Mouse (Mus musculus) liver, embryonic 12.5 days (tissue): ENCODE data around the gene Rpl9-ps1. TPM values are rescaled to one million over a fixed set of nuclear protein-coding genes. Genes with fewer than 3 reads are reported as not detected.

Experiments
- ATAC-seq: fragments of 200-750 bp; cut with Nextera tagmentation; 2 replicates; pipeline ENCODE4 v1.8.0; 2017; ENCODE audit warnings: moderate number of reproducible peaks, mild to moderate bottlenecking, moderate library complexity
- H3K27ac ChIP-seq: fragments of 300-500 bp; sonication (generic); 2 replicates; pipeline ENCODE4 v1.5.1; 2016; ENCODE audit warnings: mild to moderate bottlenecking
- H3K27me3 ChIP-seq: fragments of 300-500 bp; sonication (generic); replicated peaks from 2 replicates; pipeline ENCODE4 v1.6.1; 2016; ENCODE audit warnings: mild to moderate bottlenecking, moderate library complexity
- H3K36me3 ChIP-seq: fragments of 300-500 bp; sonication (generic); 2 replicates; pipeline ENCODE4 v1.6.1; 2016; ENCODE audit warnings: mild to moderate bottlenecking, moderate library complexity
- H3K4me1 ChIP-seq: fragments of 300-500 bp; sonication (generic); 2 replicates; pipeline ENCODE4 v1.6.1; 2016
- H3K4me2 ChIP-seq: fragments of 300-500 bp; sonication (generic); 2 replicates; pipeline ENCODE4 v1.6.1; 2016; ENCODE audit warnings: mild to moderate bottlenecking, moderate library complexity
- H3K4me3 ChIP-seq: fragments of 300-500 bp; sonication (generic); 2 replicates; pipeline ENCODE4 v1.5.1; 2016; ENCODE audit warnings: mild to moderate bottlenecking, moderate library complexity
- H3K9ac ChIP-seq: fragments of 300-500 bp; sonication (generic); 2 replicates; pipeline ENCODE4 v1.6.1; 2016; ENCODE audit warnings: mild to moderate bottlenecking, moderate library complexity
- H3K9me3 ChIP-seq: fragments of 300-500 bp; sonication (generic); replicated peaks from 2 replicates; pipeline ENCODE4 v1.6.1; 2016; ENCODE audit warnings: mild to moderate bottlenecking, moderate library complexity
- WGBS: fragments of 180-500 bp; shearing (Covaris S2); methylation state at CpG from one replicate; pipeline ENCODE4 v1.1.7; 2016; ENCODE audit not compliant: insufficient replicate concordance; 5-methylcytosine and 5-hydroxymethylcytosine counted together
- polyA plus RNA-seq: library from polyadenylated mRNA; unstranded; fragments of >200 nt; fragmentation: Nextera tagmentation; extraction: Ambion mirVana; gene quantifications from 2 replicates; pipeline ENCODE4 v1.2.1, GENCODE M21; 2016

Rpl9-ps1 gene
- polyA plus RNA-seq: not detected in 2 replicates

DNA sequence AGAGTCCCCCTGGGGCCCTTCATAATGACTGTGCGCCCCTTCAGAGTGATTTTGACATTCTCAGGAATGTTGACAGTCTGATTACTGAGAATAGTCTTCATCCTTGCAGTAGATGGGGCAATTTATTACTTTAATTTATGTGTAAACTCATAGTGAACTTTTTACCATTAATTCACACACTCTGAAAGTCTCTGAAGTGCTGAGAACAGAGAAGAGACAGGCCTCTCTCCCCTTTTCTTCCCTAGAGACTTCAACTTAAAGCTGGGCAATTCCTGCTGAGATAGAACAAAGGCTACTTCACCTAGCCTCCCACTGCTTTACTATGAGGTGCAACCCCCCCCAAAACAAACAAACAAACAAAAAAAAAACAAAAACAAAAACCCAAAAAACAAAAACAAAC lies at the start of gene Rpl9-ps1:
Rpl9-ps1 (minus strand) TSS at position 101 of the 400 bp plus-strand sequence.
- no peak for ATAC-seq
- 72% methylated on average over 1 of the region's 1 CpGs for WGBS
- no peak within 1 kb of the TSS for H3K4me3 ChIP-seq
- no peak within 1 kb of the TSS for H3K4me2 ChIP-seq
- no peaks in the 10 kb centered on the region for H3K27me3 ChIP-seq
- no peak within 1 kb of the TSS for H3K27ac ChIP-seq
- H3K4me1 ChIP-seq: no peaks in the 10 kb centered on the region
- H3K36me3 ChIP-seq: no peaks in the 10 kb centered on the region
- no peaks in the 10 kb centered on the region for H3K9me3 ChIP-seq
- H3K9ac ChIP-seq: no peak within 1 kb of the TSS

DNA sequence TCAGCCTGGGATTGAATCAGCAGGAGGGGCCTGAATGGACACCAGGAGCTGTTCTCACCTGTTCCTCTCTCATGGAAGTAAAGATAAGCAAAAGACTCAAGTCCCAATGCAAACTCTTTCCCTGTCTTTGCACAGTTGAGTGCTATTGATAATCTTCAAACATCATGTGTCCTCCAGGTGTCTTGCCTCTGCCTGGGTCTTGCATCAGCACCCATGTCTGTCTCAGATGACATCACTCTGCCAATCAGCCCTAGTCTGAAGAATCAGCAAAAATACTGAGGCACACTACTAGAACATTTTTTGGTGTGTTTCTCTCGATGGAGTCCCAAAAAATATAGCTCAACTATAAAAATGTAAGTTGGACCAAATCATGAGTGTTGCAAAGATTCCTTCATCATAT lies 46.6 kb upstream of the Rpl9-ps1 start:
- Histone ChIP-seq H3K27ac (no peak overlapping the region), H3K4me1 (no peaks in the 10 kb centered on the region), H3K9ac (no peak overlapping the region), H3K36me3 (no peaks in the 10 kb centered on the region), H3K9me3 (no peaks in the 10 kb centered on the region), H3K4me3 (no peak overlapping the region), H3K4me2 (no peak overlapping the region), H3K27me3 (no peaks in the 10 kb centered on the region)
- ATAC-seq: no peak
- 26% methylated on average over 1 of the region's 1 CpGs for WGBS

DNA sequence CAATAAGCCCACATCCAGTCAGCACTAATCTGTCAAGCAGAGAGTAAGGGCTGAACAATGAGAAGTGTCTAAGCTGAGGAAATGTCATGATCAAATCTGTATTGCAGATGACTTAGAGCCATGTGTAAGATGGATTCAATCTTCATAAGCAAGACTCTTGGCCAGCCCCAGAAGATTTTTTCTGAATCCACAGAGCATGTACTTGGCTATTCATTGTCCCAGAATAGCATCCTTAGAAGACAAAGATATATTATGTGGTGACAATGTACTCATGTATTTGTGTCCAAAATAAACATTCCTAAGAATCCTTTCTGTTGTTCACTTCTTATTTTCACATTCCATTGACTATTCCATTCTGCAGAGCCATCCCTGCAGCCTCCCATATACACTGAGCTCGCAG lies 44.5 kb upstream of the Rpl9-ps1 start:
- no peak for ATAC-seq
- no peaks in the 10 kb centered on the region for H3K36me3 ChIP-seq
- no peak overlapping the region for H3K4me3 ChIP-seq
- H3K9me3 ChIP-seq: no peaks in the 10 kb centered on the region
- H3K27me3 ChIP-seq: no peaks in the 10 kb centered on the region
- H3K9ac ChIP-seq: no peak overlapping the region
- H3K27ac ChIP-seq: no peak overlapping the region
- 39% methylated on average over 1 of the region's 1 CpGs for WGBS
- no peak overlapping the region for H3K4me2 ChIP-seq
- no peaks in the 10 kb centered on the region for H3K4me1 ChIP-seq

DNA sequence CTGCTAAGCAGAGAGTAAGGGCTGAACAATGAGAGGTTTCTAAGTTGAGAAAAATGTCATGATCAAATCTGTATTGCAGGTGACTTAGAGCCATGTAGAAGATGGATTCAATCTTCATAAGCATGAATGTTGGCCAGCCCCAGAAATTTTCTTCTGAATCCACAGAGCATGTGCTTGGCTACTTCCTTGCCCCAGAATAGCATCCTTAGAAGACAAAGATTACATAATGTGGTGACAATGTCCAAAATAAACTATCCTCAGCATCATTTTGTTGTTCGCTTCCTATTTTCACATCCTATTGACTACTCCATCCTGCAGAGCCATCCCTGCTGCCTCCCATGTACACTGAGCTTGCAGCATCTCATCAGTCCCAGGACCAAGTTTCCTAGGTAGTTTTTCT lies 30.2 kb upstream of the Rpl9-ps1 start:
- no peak overlapping the region for H3K9ac ChIP-seq
- H3K4me1 ChIP-seq: no peaks in the 10 kb centered on the region
- no peak overlapping the region for H3K4me3 ChIP-seq
- no peaks in the 10 kb centered on the region for H3K9me3 ChIP-seq
- H3K27ac ChIP-seq: no peak overlapping the region
- H3K4me2 ChIP-seq: no peak overlapping the region
- 0 out of 2 replicates have a peak, but pooled peaks cover 3% of the 10 kb centered on the region for H3K27me3 ChIP-seq
- ATAC-seq: no peak
- 61% methylated on average over 1 of the region's 1 CpGs for WGBS
- no peaks in the 10 kb centered on the region for H3K36me3 ChIP-seq

DNA sequence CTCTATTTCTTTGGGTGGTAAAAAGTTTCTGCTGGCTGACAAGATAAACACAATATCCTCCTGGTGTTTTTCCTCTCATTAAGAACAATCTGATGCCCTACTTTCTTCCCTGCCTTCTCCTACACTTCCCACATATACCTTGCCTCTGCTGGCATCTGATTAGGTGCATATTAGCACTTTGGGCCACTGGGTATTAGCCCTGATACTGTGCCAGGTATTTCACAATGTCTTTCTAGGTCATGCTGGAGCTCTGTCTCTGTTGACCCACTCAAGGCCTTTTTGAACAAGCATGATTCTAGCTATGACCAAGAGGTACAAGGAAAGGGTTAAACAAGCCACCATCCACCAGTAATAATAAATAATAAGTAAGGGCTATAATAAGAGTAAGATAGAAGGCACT lies 26.3 kb upstream of the Rpl9-ps1 start:
- Histone ChIP-seq H3K4me3 (no peak overlapping the region), H3K27me3 (peaks cover 3% of the 10 kb centered on the region; the same call in 1 of the 2 replicates), H3K4me2 (no peak overlapping the region), H3K36me3 (no peaks in the 10 kb centered on the region), H3K9me3 (no peaks in the 10 kb centered on the region), H3K9ac (no peak overlapping the region), H3K27ac (no peak overlapping the region), H3K4me1 (no peaks in the 10 kb centered on the region)
- no peak for ATAC-seq

DNA sequence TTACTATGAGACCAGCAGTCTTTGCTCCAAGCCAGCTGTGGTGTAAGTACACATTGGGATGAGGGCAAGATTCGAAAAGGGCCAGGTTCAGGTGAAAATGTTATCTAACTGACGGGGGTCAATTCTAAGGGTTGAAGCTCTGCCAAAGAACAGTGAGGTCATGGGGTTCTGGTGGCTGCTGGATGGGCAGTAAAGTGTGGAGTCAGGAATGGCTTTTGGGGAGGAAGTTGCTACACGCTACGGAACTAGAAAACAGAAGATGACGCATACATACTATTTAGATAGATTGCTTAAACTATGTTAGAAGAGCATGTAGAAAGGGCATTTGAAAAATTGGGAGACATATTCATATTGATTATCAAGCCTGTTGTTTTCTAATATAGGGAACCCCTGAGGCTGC lies 18.1 kb upstream of the Rpl9-ps1 start:
- 49% methylated on average over 5 of the region's 5 CpGs for WGBS
- no peak for ATAC-seq
- H3K36me3 ChIP-seq: no peaks in the 10 kb centered on the region
- H3K9me3 ChIP-seq: no peaks in the 10 kb centered on the region
- H3K9ac ChIP-seq: no peak overlapping the region
- H3K27ac ChIP-seq: no peak overlapping the region
- no peaks in the 10 kb centered on the region for H3K4me1 ChIP-seq
- no peak overlapping the region for H3K4me2 ChIP-seq
- no peak overlapping the region for H3K4me3 ChIP-seq
- no peaks in the 10 kb centered on the region; the same call in 1 of the 2 replicates for H3K27me3 ChIP-seq

DNA sequence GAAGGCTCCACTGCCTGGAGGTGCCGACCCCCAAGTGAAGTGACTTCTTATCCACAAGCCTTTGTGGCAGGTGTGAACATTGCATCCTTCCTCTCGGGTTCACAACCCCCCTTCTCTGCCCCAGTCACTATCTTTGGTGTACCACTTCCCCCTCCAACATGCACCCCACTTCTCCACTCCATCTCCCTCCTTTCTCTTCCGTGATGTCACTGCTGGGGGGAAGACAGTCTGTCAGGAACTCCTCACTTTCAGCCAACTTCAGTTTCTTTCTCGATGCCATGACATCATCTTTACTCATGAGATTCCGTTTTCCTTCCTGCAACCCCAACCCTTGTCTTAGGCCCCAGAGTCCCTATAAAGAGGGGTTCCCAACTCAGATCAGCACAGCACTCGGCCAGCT lies 16.8 kb upstream of the Rpl9-ps1 start, which contains the start of gene Ccl4:
Ccl4 (plus strand) TSS at position 381 of the 400 bp plus-strand sequence.
- ATAC-seq: no peak
- WGBS: 42% methylated on average over 6 of the region's 6 CpGs

DNA sequence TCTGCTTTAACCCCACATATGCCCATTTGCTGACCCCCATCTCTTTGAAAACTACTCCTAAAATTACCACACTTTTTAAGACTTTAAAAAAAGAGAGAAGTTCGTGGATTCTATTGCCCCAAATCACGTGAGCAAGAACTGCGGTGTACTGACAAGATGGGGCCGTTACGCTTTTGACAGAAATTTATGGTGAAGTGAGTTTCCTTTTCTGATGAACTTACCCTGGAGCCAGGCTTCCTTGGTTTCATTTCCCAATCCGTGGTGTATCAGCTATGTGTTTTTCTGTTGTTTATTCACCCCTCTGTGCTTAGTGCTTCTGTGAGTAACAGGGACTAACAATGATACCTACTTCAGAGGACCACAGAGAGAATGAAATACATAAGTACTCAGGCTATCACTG lies 13.4 kb upstream of the Rpl9-ps1 start:
- no peaks in the 10 kb centered on the region for H3K36me3 ChIP-seq
- no peaks in the 10 kb centered on the region for H3K4me1 ChIP-seq
- H3K4me2 ChIP-seq: no peak overlapping the region
- no peaks in the 10 kb centered on the region for H3K27me3 ChIP-seq
- no peak for ATAC-seq
- H3K27ac ChIP-seq: no peak overlapping the region
- H3K9ac ChIP-seq: no peak overlapping the region
- H3K9me3 ChIP-seq: no peaks in the 10 kb centered on the region
- 42% methylated on average over 6 of the region's 6 CpGs for WGBS
- H3K4me3 ChIP-seq: no peak overlapping the region

More for the DNA sequence above, 16.8 kb upstream of the Rpl9-ps1 start, which contains the start of gene Ccl4:
- Histone ChIP-seq H3K27ac (no peak within 1 kb of the TSS), H3K9ac (no peak within 1 kb of the TSS), H3K36me3 (no peaks in the 10 kb centered on the region), H3K9me3 (no peaks in the 10 kb centered on the region), H3K27me3 (no peaks in the 10 kb centered on the region; the same call in 1 of the 2 replicates), H3K4me2 (no peak within 1 kb of the TSS), H3K4me1 (no peaks in the 10 kb centered on the region), H3K4me3 (no peak within 1 kb of the TSS)

DNA sequence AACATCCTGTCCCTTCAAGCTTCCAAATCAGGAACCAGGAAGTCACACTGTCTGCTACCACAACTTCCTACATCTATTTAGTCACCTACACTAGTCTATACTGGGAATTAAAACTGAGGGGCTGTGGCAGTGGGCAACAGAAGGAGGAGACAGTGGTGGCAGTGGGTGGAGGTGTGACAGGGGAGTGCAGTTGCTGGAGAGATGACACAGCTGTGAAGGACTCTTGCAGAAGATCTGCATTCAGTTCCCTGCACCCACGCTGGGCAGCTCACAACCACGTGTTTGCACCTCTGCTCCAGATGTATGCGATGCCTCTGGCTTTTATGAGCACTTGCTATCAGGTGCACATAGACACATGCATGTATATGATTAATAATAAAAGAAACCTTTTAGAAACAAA lies 12.1 kb upstream of the Rpl9-ps1 start:
- 78% methylated on average over 3 of the region's 3 CpGs for WGBS
- no peaks in the 10 kb centered on the region for H3K27me3 ChIP-seq
- ATAC-seq: no peak
- no peaks in the 10 kb centered on the region for H3K36me3 ChIP-seq
- H3K27ac ChIP-seq: no peak overlapping the region
- no peaks in the 10 kb centered on the region for H3K9me3 ChIP-seq
- H3K4me3 ChIP-seq: no peak overlapping the region
- no peak overlapping the region for H3K9ac ChIP-seq
- H3K4me2 ChIP-seq: no peak overlapping the region
- no peaks in the 10 kb centered on the region for H3K4me1 ChIP-seq

DNA sequence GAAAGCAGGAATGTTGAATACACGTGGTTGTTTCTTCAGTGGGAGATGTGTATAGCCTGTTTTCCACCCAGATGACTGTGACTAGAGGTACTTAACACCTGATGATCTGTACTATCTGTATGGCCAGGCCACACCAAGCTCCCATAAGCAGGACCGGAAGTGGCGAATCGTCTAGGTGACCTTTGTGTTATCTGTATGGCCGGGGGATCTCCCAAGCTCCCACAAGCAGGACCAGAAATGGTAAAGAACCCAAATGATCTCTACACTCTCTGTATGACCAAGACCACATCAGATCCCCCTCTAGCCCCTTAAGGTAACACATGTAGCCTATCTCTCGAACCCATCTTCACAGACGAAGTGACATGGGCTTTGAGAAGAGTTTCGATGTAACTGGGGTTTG lies 9.2 kb upstream of the Rpl9-ps1 start:
- no peak for ATAC-seq
- no peak overlapping the region for H3K9ac ChIP-seq
- H3K4me1 ChIP-seq: no peaks in the 10 kb centered on the region
- H3K4me2 ChIP-seq: no peak overlapping the region
- H3K27ac ChIP-seq: no peak overlapping the region
- H3K36me3 ChIP-seq: no peaks in the 10 kb centered on the region
- H3K9me3 ChIP-seq: no peaks in the 10 kb centered on the region
- H3K27me3 ChIP-seq: no peaks in the 10 kb centered on the region
- WGBS: 68% methylated on average over 8 of the region's 8 CpGs
- no peak overlapping the region for H3K4me3 ChIP-seq

DNA sequence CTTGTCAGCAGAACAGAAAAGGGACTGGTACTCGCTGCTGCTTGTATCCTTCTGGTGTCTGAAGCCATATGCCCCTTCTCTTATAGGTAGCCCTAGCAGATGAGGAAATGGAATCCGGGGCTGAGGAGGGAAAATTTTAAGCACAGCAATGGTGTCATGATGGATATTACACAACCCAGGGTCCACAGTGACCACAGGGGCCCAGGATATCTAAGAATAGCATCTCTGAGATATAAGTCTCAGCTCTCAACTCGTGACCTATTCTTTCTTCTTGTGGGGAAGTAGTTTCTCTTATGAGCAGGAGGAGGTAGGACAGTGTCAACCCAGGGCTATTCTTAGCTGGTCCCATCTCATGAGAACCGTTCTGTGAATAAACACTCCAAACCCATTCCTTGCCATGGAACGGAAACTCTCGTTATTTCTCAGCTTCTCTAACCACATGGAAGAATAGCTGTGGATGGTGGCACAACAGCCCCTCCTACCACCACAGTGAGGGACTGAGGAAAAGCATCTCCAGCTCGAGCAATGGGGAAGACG lies 4.0 kb upstream of the Rpl9-ps1 start, which contains the start of gene Ccl3:
Ccl3 (minus strand) TSS at position 51 of the 537 bp plus-strand sequence.
- ATAC-seq: no peak
- H3K4me3 ChIP-seq: no peak within 1 kb of the TSS
- no peaks in the 10 kb centered on the region for H3K9me3 ChIP-seq
- H3K27me3 ChIP-seq: no peaks in the 10 kb centered on the region
- WGBS: 39% methylated on average over 8 of the region's 8 CpGs
- no peaks in the 10 kb centered on the region for H3K36me3 ChIP-seq
- H3K4me1 ChIP-seq: no peaks in the 10 kb centered on the region
- no peak within 1 kb of the TSS for H3K9ac ChIP-seq
- no peak within 1 kb of the TSS for H3K27ac ChIP-seq
- no peak within 1 kb of the TSS for H3K4me2 ChIP-seq

DNA sequence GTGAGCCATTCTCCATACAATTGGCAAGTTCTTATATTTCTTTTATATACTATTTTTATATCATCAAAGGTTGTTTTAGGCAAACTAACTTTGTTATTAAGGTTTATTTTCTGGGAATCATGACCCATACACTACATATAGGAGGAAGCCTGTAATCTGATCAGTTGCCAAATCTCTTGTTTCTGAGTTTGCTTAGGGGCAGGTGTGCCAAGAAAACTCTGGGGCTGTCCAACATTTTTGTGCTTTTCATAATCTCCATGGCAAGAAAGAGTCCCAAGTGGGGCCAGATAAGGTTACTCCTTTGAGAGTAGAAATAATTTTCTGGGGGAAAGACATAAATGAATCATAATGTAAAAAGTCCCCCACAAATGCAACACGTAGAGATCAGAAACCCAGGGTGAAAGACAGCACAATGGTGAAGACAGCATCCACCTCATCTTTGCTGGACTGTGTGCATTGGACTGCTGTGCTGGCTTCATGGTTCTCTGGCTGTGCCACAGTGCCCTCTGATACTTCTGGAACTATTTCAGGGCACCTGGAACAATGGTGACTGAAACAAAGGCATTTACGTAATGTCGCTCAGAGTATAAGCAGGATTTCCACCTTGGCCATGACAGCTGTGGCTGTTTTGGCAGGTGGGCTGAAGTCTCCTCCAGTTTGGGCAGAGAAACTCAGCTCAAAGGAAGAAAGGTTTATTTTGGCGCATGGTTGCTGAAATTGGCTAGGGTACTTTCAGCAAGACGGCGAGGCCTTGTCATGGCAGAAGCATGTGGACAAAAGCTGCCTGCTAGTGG lies 1.1 kb upstream of the Rpl9-ps1 start:
- WGBS: 82% methylated on average over 6 of the region's 6 CpGs
- H3K9ac ChIP-seq: no peak overlapping the region
- no peak for ATAC-seq

More for the DNA sequence above, 1.1 kb upstream of the Rpl9-ps1 start:
- Histone ChIP-seq H3K4me1 (no peaks in the 10 kb centered on the region), H3K4me2 (no peak overlapping the region), H3K27ac (no peak overlapping the region), H3K36me3 (no peaks in the 10 kb centered on the region), H3K27me3 (no peaks in the 10 kb centered on the region), H3K4me3 (no peak overlapping the region), H3K9me3 (no peaks in the 10 kb centered on the region)
